In the genomic region with DNA sequence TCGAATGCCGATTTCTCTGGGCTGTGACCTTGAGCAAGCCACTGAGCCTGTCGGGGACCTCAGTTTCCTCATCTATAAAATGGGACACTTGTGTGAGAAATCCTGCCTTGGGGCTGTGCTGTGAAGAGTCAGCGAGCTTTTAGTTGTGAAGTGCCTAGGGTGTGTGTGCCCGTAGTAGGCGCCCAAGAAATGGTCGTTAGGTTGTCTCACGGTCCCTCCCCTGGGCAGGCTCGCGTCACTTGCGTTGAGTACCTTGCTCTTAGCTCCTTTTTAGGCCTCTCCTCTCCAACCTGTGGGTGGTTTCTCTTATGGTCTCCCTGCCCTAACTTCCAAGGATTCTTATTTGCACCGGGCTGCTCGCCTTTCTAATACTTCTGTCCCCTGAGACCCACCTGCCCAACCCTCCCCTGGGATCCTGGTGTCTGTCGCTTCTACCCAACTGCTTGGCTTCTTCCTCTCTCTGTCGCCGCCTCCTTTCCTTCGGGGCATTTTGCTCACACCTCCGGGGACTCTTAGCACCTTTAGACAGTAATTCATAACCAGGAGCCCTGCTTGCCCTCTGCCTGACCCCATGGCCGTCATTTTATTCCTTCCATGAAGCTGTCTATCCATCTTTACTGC, we compare ENCODE assay signal across 8 mouse cellular contexts. TPM values are rescaled to one million over a fixed set of nuclear protein-coding genes. Genes with fewer than 3 reads are reported as not detected.
DNase-seq lines count a peak whose midpoint lies in the region; ATAC-seq and TF ChIP-seq lines count a peak whose summit lies in the region.

No protein-coding gene starts in this region.

- peak overlapping the region; percentile 89 for H3K4me3 ChIP-seq in intestine, postnatal 0 days (ENCODE audit: low read depth, low read length)
- peak overlapping the region; percentile 83 for H3K4me3 ChIP-seq in neural tube, embryonic 12.5 days

- intact Hi-C loops in gastrocnemius, postnatal 36 days (cut with DNase I): loop anchor here (5.0 kb wide), 1 partner anchor 62 kb away; no protein-coding TSS in a partner anchor

- H3K27me3 ChIP-seq in intestine, postnatal 0 days (replicated peaks; ENCODE audit: control insufficient read depth, insufficient read depth, low read length): no peaks in the 10 kb centered on the region
- H3K27me3 ChIP-seq in neural tube, embryonic 12.5 days (replicated peaks): no peaks in the 10 kb centered on the region

- H3K9me3 ChIP-seq in intestine, postnatal 0 days (ENCODE audit: control insufficient read depth): no peaks in the 10 kb centered on the region
- no peaks in the 10 kb centered on the region for H3K9me3 ChIP-seq in neural tube, embryonic 12.5 days

- peak overlapping the region; percentile 80 for H3K4me2 ChIP-seq in intestine, postnatal 0 days (replicated peaks; ENCODE audit: low read depth)
- peak overlapping the region; percentile 74 for H3K4me2 ChIP-seq in neural tube, embryonic 12.5 days (replicated peaks)

- no peaks in the 10 kb centered on the region for H3K36me3 ChIP-seq in intestine, postnatal 0 days (ENCODE audit: control insufficient read depth, insufficient read depth)
- no peaks in the 10 kb centered on the region for H3K36me3 ChIP-seq in neural tube, embryonic 12.5 days

- WGBS in intestine, postnatal 0 days: under 1% methylated on average over 19 of the region's 19 CpGs
- whole genome bisulfite sequencing in neural tube, embryonic 12.5 days: under 1% methylated on average over 19 of the region's 19 CpGs

- TF ChIP-seq CTCF in intestine, postnatal 0 days (IDR thresholded peaks at IDR 0.05; ENCODE audit: low read depth): no peak

- H3K4me1 ChIP-seq in intestine, postnatal 0 days (replicated peaks; ENCODE audit: control insufficient read depth, insufficient read depth, low read length): 0 out of 2 replicates have a peak, but pooled peaks cover 6% of the 10 kb centered on the region
- peaks cover 22% of the 10 kb centered on the region for H3K4me1 ChIP-seq in neural tube, embryonic 12.5 days

- peak; percentile 18 for DNase-seq in urinary bladder, postnatal 25 days (ENCODE audit: low spot score)
- no peak for DNase-seq in urinary bladder, postnatal 10 days (ENCODE audit: low spot score)
- peak; percentile 57 for DNase-seq in cerebellum, adult 9-10 months
- peak; percentile 21 to 33 for DNase-seq in frontal cortex, postnatal 36 days (ENCODE audit: low spot score in 2 of 2)
- peak; percentile 69 to 71 for DNase-seq in lung, adult 18-20 months
- DNase-seq in gastrocnemius, postnatal 36 days: no peak

- peak; percentile 0; the same call in 1 of the 2 replicates for ATAC-seq in intestine, postnatal 0 days
- peak; percentile 14; the same call in 1 of the 2 replicates for ATAC-seq in neural tube, embryonic 12.5 days (ENCODE audit: low FRiP score, low read depth)

- peak overlapping the region; percentile 93 for H3K27ac ChIP-seq in intestine, postnatal 0 days (ENCODE audit: low read depth, low read length)
- H3K27ac ChIP-seq in neural tube, embryonic 12.5 days: peak overlapping the region; percentile 88

- H3K9ac ChIP-seq in intestine, postnatal 0 days (ENCODE audit: low read depth, low read length): peak overlapping the region; percentile 87
- peak overlapping the region; percentile 84 for H3K9ac ChIP-seq in neural tube, embryonic 12.5 days

RNA-seq across cellular contexts. Expression of a gene that starts 0.7 kb away (rescaled TPM):
- polyA plus RNA-seq in intestine, postnatal 0 days (2015; fragmentation: Nextera tagmentation; extraction: Ambion mirVana): 33.8 and 33.9 TPM in 2 replicates
- 33.9 and 34.4 TPM in 2 replicates for polyA plus RNA-seq in neural tube, embryonic 12.5 days (2016; fragmentation: Nextera tagmentation; extraction: Ambion mirVana)
- total RNA-seq in gastrocnemius, postnatal 36 days (2021): 10 to 100 TPM; 70.9 to 91.6 TPM

Comparison
In these comparisons a context has a peak if more than half of its experiments do, and no peak if none do; other contexts are left out.
1. DNase-seq: peak in urinary bladder, postnatal 25 days (single experiment), cerebellum, adult 9-10 months (single experiment), frontal cortex, postnatal 36 days (2 of 2) and lung, adult 18-20 months (2 of 2); none in urinary bladder, postnatal 10 days (single experiment) and gastrocnemius, postnatal 36 days (0 of 2).